Mouse (Mus musculus): ENCODE measurements around the gene Rcbtb2.

Gene Rcbtb2

DNA sequence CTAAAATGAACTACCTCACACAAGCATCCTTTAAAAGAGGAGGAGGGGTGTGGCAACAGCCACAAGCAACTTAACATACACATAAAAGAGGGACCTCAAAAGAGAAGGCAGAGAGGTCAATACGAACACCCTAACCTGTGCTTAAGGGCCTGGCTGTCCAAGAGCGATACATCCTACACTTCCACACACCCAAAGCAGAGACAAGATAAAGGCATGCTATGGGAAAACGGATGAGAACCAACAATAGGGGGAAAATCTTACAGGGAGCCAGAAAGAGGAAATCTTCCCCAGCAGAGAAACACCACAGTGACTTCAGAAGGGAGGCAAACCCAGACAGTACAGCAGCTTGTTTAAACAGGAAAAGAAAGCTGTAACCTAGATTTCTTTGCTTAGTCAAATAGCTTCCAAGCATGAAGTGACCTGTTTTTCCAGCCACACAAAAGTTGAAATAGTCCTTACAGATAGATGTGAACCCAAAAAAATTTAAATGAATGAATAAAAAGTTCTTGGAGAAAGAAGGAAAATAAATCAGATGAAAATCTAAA is 132.7 kb downstream of the Rcbtb2 start:
- in situ Hi-C loops (cut with MboI, MseI), result loop anchor here (5.0 kb wide), 1 partner anchor 42 kb away; no protein-coding TSS in a partner anchor

DNA sequence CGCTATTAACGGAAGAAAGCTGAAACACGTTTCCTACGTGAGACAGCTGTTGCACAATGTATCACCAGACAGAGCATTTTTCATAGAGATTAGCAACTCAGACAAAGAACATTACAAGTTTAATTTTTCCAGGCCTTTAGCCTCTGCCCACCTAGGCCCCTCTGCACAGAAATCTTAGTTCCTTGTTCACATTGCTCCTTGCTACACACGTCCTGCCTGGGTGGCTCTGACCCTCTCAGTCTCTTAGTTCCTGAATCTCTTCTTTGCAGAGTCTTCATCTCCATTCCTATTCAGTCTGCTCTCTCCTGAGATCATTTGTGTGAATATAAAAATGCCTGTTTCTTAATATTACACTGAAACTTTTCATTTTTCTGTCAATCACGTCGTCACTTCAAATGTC is 134.5 kb downstream of the Rcbtb2 start:
- in situ Hi-C loops (cut with MboI, MseI), result loop anchor here (5.0 kb wide), 1 partner anchor 40 kb away; no protein-coding TSS in a partner anchor
